Mouse (Mus musculus) forebrain, embryonic 12.5 days (tissue): Measurements from ENCODE around the gene Hist2h2aa2. TPM values are rescaled to one million over a fixed set of nuclear protein-coding genes. Genes with fewer than 3 reads are reported as not detected.
A peak's percentile ranks its signal among the peaks of the same experiment; 100 is the strongest.

Source experiments
- ATAC-seq: fragments of 200-750 bp; cut with Nextera tagmentation; 2 replicates; pipeline ENCODE4 v1.8.0; 2017; ENCODE audit warnings: moderate TSS enrichment; ENCODE audit not compliant: low FRiP score
- H3K27ac ChIP-seq: fragments of 300-500 bp; sonication (generic); 2 replicates; pipeline ENCODE4 v1.5.1; 2016; ENCODE audit warnings: mild to moderate bottlenecking
- H3K27me3 ChIP-seq: fragments of 300-500 bp; sonication (generic); 2 replicates; pipeline ENCODE4 v1.6.1; 2016; ENCODE audit warnings: mild to moderate bottlenecking
- H3K36me3 ChIP-seq: fragments of 300-500 bp; sonication (generic); replicated peaks from 2 replicates; pipeline ENCODE4 v1.6.1; 2016; ENCODE audit warnings: mild to moderate bottlenecking
- H3K4me1 ChIP-seq: fragments of 300-500 bp; sonication (generic); 2 replicates; pipeline ENCODE4 v1.6.1; 2016
- H3K4me2 ChIP-seq: fragments of 300-500 bp; sonication (generic); 2 replicates; pipeline ENCODE4 v1.6.1; 2016; ENCODE audit warnings: mild to moderate bottlenecking, moderate library complexity
- H3K4me3 ChIP-seq: fragments of 300-500 bp; sonication (generic); replicated peaks from 2 replicates; pipeline ENCODE4 v1.5.1; 2016; ENCODE audit warnings: mild to moderate bottlenecking
- H3K9ac ChIP-seq: fragments of 300-500 bp; sonication (generic); 2 replicates; pipeline ENCODE4 v1.6.1; 2016; ENCODE audit warnings: mild to moderate bottlenecking
- H3K9me3 ChIP-seq: fragments of 300-500 bp; sonication (generic); 2 replicates; pipeline ENCODE4 v1.6.1; 2016
- WGBS: fragments of 180-500 bp; shearing (Covaris S2); methylation state at CpG from one replicate; pipeline ENCODE4 v1.1.7; 2016; 5-methylcytosine and 5-hydroxymethylcytosine counted together
- microRNA-seq: library from miRNA; unstranded; fragments of <30 nt; microRNA quantifications from one replicate; pipeline ENCODE4, GENCODE M21; 2017
- polyA plus RNA-seq: library from polyadenylated mRNA; unstranded; fragments of >200 nt; fragmentation: Nextera tagmentation; extraction: Ambion mirVana; gene quantifications from 2 replicates; pipeline ENCODE4 v1.2.1, GENCODE M21; 2016

Hist2h2aa2 gene
- polyA plus RNA-seq, 1 experiment from 2014 or later, result 86.1 TPM

- Histone ChIP-seq H3K27me3 (peaks cover 10% of the 10 kb centered on the region), H3K4me2 (peak overlapping the region; percentile 94), H3K4me3 (peak overlapping the region; percentile 64), H3K4me1 (peaks cover 14% of the 10 kb centered on the region), H3K36me3 (peaks cover 4% of the 10 kb centered on the region; the same call in 1 of the 2 replicates), H3K27ac (no peak overlapping the region), H3K9me3 (peaks cover 4% of the 10 kb centered on the region; the same call in 1 of the 2 replicates), H3K9ac (0 out of 2 replicates have a peak overlapping the region, but pooled peaks have one; percentile 92)
- WGBS, result 2% methylated on average over 6 of the region's 6 CpGs
- peak; percentile 27; the same call in 1 of the 2 replicates for ATAC-seq
Measured at GRCm38 (mm10) chr3:96198181-96198580, 41.9 kb downstream of the Hist2h2aa2 start.

DNA sequence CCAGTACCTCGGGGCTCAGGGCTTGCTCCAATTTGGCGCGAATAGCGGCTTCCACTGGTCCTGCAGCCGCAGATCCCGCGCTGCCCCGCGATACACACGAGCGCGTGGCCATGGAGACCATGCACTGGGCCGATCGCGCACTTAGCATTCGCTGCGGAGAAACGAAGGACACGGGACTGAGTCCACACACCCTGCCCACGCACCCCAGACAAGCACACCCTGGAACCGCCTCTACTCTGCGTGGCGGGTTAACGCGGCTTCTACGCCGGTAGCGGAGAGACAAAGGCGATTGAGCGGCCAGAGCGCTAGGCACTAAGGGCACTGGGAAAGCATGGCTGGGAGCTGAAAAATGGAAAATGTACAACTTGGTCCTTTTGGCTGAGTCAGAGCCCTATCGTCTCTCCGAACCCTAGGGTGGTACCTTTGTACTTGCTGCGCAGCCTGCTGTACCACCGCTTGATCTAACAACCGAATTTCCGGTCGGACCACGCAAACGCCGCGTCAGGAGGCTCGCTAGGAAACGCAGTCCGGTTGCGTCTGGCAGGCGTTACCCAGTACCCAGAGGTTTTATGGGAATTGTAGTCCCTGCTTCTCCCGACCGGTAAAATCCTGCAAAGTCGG, 42.8 kb downstream of the Hist2h2aa2 start:
- peaks cover 14% of the 10 kb centered on the region for H3K4me1 ChIP-seq
- ATAC-seq, result peak; percentile 95
- peaks cover 4% of the 10 kb centered on the region; the same call in 1 of the 2 replicates for H3K36me3 ChIP-seq
- peak overlapping the region; percentile 94 for H3K4me2 ChIP-seq
- WGBS, result under 1% methylated on average over 50 of the region's 50 CpGs
- H3K9me3 ChIP-seq, result peaks cover 4% of the 10 kb centered on the region; the same call in 1 of the 2 replicates
- peak overlapping the region; percentile 92 for H3K9ac ChIP-seq
- H3K4me3 ChIP-seq, result peak overlapping the region; percentile 64
- H3K27me3 ChIP-seq, result peaks cover 10% of the 10 kb centered on the region
- peak overlapping the region; percentile 94 for H3K27ac ChIP-seq

DNA sequence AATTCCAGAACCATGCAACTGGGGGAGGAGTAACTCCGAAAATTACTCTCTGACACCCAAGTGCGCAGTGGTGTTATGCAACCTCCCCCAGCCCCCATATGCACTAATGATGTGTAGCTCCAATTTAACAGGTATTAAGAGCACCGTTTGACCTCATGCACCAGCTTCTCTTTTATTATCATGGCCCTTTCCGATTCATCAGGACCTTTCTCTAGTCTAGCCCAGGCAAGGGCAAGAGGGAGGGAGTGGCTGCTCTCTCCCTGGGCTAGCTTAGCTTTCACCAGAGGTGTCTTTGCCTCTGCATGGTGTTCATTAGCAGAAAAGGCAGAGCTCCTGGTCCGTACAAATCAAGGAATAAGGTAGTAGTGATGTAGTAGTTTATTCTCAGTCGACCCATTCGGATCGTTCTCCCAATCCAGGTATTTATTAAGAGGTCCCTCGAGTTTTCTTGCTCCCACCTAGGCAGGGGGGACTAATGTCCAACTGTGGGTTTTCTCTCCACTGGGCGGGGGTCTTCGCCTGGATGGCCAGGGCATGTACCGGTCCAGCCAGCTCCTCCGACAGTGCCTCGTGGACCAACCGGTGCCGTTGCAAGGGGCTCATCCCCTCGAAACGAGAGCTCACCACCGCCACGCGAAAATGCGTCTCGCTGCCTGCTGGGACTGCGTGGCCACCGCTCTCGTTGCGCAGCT, 43.5 kb downstream of the Hist2h2aa2 start:
- Histone ChIP-seq H3K27ac (peak overlapping the region; percentile 94), H3K4me3 (peak overlapping the region; percentile 64), H3K4me2 (peak overlapping the region; percentile 94), H3K27me3 (peaks cover 10% of the 10 kb centered on the region), H3K9me3 (peaks cover 4% of the 10 kb centered on the region; the same call in 1 of the 2 replicates), H3K4me1 (peaks cover 14% of the 10 kb centered on the region), H3K9ac (peak overlapping the region; percentile 92), H3K36me3 (peaks cover 4% of the 10 kb centered on the region; the same call in 1 of the 2 replicates)
- ATAC-seq, result peak; percentile 51
- 20% methylated on average over 27 of the region's 27 CpGs for WGBS

DNA sequence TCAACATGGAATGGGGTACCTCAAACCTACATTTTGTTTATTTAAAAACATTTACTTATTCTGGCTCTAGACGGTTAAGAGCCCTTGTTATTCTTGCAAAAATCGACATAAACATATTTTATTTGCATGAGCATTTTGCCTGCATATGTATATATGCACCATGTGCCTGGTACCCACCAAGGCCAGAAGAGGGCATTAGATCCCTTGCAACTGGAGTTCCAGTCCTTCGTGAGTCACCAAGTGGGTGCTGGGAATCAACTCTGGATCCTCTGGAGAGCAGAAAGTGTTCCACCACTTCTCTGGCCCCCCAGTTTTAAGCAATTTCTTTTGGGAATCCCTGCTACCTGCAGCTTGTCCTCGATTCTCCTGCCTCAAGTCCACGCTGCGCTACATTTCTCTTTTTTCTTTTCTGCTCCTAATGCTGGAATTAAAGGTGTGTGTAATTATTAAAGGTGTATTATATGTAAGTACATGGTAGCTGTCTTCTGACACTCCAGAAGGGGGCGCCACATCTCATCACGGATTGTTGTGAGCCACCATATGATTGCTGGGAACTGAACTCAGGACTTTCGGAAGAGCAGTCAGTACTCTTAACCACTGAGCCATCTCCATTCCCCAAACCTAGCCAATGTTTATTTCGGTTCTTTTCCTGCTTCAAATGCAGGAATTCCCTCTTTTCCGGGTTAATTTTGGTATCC, 44.3 kb downstream of the Hist2h2aa2 start:
- WGBS, result 94% methylated on average over 11 of the region's 11 CpGs
- no peak overlapping the region for H3K4me3 ChIP-seq

DNA sequence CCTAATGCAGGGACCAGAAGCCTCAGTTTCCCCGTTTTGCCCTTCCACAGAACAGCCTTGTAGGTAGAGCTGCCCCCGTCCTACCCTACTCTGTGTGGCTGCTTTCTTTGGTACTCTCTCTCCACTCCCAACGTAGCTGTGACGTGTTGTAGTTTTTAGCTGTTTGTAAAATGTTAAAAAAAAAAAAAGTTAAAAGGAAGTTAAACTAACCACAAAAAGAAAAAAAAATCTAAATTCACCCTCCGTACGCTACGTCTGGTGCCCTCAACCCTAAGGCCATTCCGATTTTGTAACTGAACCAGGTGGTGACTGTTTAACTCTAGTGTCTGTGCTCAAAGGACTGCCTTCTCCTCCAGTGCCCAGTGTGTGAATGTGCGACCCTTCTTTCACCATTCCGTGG, 45.1 kb downstream of the Hist2h2aa2 start:
- Histone ChIP-seq H3K4me1 (peaks cover 14% of the 10 kb centered on the region), H3K4me3 (no peak overlapping the region), H3K27me3 (peaks cover 10% of the 10 kb centered on the region), H3K9ac (no peak overlapping the region), H3K9me3 (peaks cover 4% of the 10 kb centered on the region; the same call in 1 of the 2 replicates), H3K4me2 (no peak overlapping the region), H3K36me3 (peaks cover 4% of the 10 kb centered on the region; the same call in 1 of the 2 replicates), H3K27ac (no peak overlapping the region)
- no peak for ATAC-seq
- 90% methylated on average over 10 of the region's 10 CpGs for WGBS

More for the DNA sequence above, 44.3 kb downstream of the Hist2h2aa2 start:
- Histone ChIP-seq H3K9ac (no peak overlapping the region), H3K27me3 (peaks cover 10% of the 10 kb centered on the region), H3K36me3 (peaks cover 4% of the 10 kb centered on the region; the same call in 1 of the 2 replicates), H3K9me3 (peaks cover 4% of the 10 kb centered on the region; the same call in 1 of the 2 replicates), H3K27ac (no peak overlapping the region), H3K4me2 (peak overlapping the region; percentile 94; the same call in 1 of the 2 replicates), H3K4me1 (peaks cover 14% of the 10 kb centered on the region)
- no peak for ATAC-seq

DNA sequence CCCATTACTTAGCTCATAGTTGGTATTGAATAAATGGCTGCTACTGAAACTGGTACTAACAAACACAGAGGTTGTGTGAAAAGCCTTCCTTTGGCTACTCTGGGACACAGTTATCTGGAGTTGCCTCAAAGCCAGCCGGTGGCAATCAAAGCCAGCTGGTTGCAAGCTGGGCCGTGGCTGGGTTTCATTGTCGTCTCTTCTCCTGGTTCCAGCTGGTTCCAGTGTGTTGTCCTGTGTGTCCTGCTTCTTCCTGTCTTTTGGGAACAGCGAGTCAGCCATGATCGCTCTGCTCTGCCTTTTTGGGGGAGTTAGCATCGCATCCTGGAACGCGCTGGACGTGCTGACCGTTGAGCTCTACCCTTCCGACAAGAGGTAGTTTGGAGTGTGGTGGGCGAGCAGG, 47.1 kb downstream of the Hist2h2aa2 start:
- H3K4me3 ChIP-seq, result no peak overlapping the region
- peaks cover 4% of the 10 kb centered on the region; the same call in 1 of the 2 replicates for H3K36me3 ChIP-seq
- H3K4me2 ChIP-seq, result no peak overlapping the region
- WGBS, result 70% methylated on average over 12 of the region's 12 CpGs
- no peak for ATAC-seq
- no peaks in the 10 kb centered on the region; the same call in 1 of the 2 replicates for H3K27me3 ChIP-seq
- 0 out of 2 replicates have a peak overlapping the region, but pooled peaks have one; percentile 13 for H3K27ac ChIP-seq
- no peak overlapping the region for H3K9ac ChIP-seq
- H3K9me3 ChIP-seq, result peaks cover 4% of the 10 kb centered on the region; the same call in 1 of the 2 replicates
- peaks cover 11% of the 10 kb centered on the region for H3K4me1 ChIP-seq

Small RNA genes lying within 50 kb of the gene (microRNA-seq; reads per million reads assigned to microRNA genes)
- gene Gm44492, result not detected
- gene Gm47311, result not detected
- gene Gm47313, result not detected

Other genes starting within 250 kb of the Hist2h2aa2 start
- 91.3 and 95.1 TPM in 2 replicates for gene Plekho1, start 244.3 kb downstream of the Hist2h2aa2 start, polyA plus RNA-seq
- 39.2 and 47.0 TPM in 2 replicates for gene Vps45, start 181.8 kb downstream of the Hist2h2aa2 start, polyA plus RNA-seq
- gene Otud7b, start 135.7 kb downstream of the Hist2h2aa2 start, polyA plus RNA-seq, result 14.0 and 15.5 TPM in 2 replicates
- gene Mtmr11, start 78.3 kb downstream of the Hist2h2aa2 start, polyA plus RNA-seq, result 13.4 and 17.8 TPM in 2 replicates
- 185 and 201 TPM in 2 replicates for gene Sf3b4, start 67.9 kb downstream of the Hist2h2aa2 start, polyA plus RNA-seq
- 22.9 and 24.3 TPM in 2 replicates for gene Sv2a, start 59.1 kb downstream of the Hist2h2aa2 start, polyA plus RNA-seq
- 72.2 and 77.9 TPM in 2 replicates for gene Bola1, start 20.6 kb downstream of the Hist2h2aa2 start, polyA plus RNA-seq
- 1.1 and 1.7 TPM in 2 replicates for gene Hist2h2ab, start 20.4 kb downstream of the Hist2h2aa2 start, polyA plus RNA-seq
- gene Hist2h2ac, start 19.4 kb downstream of the Hist2h2aa2 start, polyA plus RNA-seq, result 13.8 and 14.0 TPM in 2 replicates
- gene Hist2h2be, start 19.2 kb downstream of the Hist2h2aa2 start, polyA plus RNA-seq, result 14.9 and 15.4 TPM in 2 replicates
- gene Hist2h3c2, start 1.1 kb downstream of the Hist2h2aa2 start, polyA plus RNA-seq, result 11.6 and 17.3 TPM in 2 replicates
- gene Hist2h2aa1, start 5.2 kb upstream of the Hist2h2aa2 start, polyA plus RNA-seq, result 18.5 and 21.0 TPM in 2 replicates
- gene Hist2h3c1, start 6.4 kb upstream of the Hist2h2aa2 start, polyA plus RNA-seq, result not detected in 2 replicates
- gene Hist2h4, start 23.0 kb upstream of the Hist2h2aa2 start, polyA plus RNA-seq, result 16.1 and 19.5 TPM in 2 replicates
- gene Hist2h3b, start 28.4 kb upstream of the Hist2h2aa2 start, polyA plus RNA-seq, result 94.8 and 111 TPM in 2 replicates
- 22.9 and 28.6 TPM in 2 replicates for gene Hist2h2bb, start 29.5 kb upstream of the Hist2h2aa2 start, polyA plus RNA-seq
- gene Fcgr1, start 53.7 kb upstream of the Hist2h2aa2 start, polyA plus RNA-seq, result 0.54 and 0.56 TPM in 2 replicates
- not detected in 2 replicates for gene BC107364, start 212.0 kb upstream of the Hist2h2aa2 start, polyA plus RNA-seq